Mouse (Mus musculus) liver, adult 2 months (tissue): ENCODE results near the gene Mnx1. TPM values are rescaled to one million over a fixed set of nuclear protein-coding genes. Genes with fewer than 3 reads are reported as not detected.

ENCODE experiments used
- DNase-seq: peaks from one replicate; pipeline ENCODE4 v3.0.0-alpha.2; 2011; ENCODE audit warnings: low read depth, low spot score; ENCODE audit errors: extremely low read depth
- H3K27ac ChIP-seq: fragments of 200-500 bp; replicated peaks from 2 replicates; pipeline ENCODE4 v1.5.1; 2012; ENCODE audit warnings: low read depth, mild to moderate bottlenecking, control low read depth, inconsistent platforms, low read length; ENCODE audit not compliant: insufficient read depth
- H3K27me3 ChIP-seq: fragments of 200-500 bp; 2 replicates; pipeline ENCODE4 v1.6.1; 2012; ENCODE audit warnings: mild to moderate bottlenecking, moderate library complexity, low read length, inconsistent platforms; ENCODE audit not compliant: control insufficient read depth, insufficient read depth
- H3K36me3 ChIP-seq: fragments of 200-500 bp; 2 replicates; pipeline ENCODE4 v1.6.1; 2012; ENCODE audit warnings: low read length, inconsistent platforms; ENCODE audit not compliant: control insufficient read depth, insufficient read depth
- H3K4me1 ChIP-seq: fragments of 200-500 bp; 2 replicates; pipeline ENCODE4 v1.6.1; 2011; ENCODE audit warnings: low read length; ENCODE audit not compliant: control insufficient read depth, insufficient read depth
- H3K4me3 ChIP-seq: fragments of 200-500 bp; 2 replicates; pipeline ENCODE4 v1.5.1; 2011; ENCODE audit warnings: low read depth, mild to moderate bottlenecking, control low read depth, low read length, moderate library complexity; ENCODE audit not compliant: insufficient read depth
- H3K79me2 ChIP-seq: fragments of 200-500 bp; 2 replicates; pipeline ENCODE4 v1.6.1; 2012; ENCODE audit warnings: inconsistent platforms, mild to moderate bottlenecking, low read length, moderate library complexity; ENCODE audit not compliant: control insufficient read depth, insufficient read depth
- H3K9ac ChIP-seq: fragments of 200-500 bp; 2 replicates; pipeline ENCODE4 v1.6.1; 2012; ENCODE audit warnings: low read depth, mild to moderate bottlenecking, control low read depth, inconsistent platforms, low read length
- CTCF ChIP-seq: fragments of 200-500 bp; IDR thresholded peaks from 2 replicates; pipeline ENCODE4 v1.5.1; 2011; ENCODE audit warnings: low read depth, low read length, control low read depth
- POLR2A ChIP-seq: fragments of 200-500 bp; IDR thresholded peaks from 2 replicates; pipeline ENCODE4 v1.6.1; 2011; ENCODE audit warnings: low read length, control low read depth; ENCODE audit not compliant: insufficient read depth; ENCODE audit errors: extremely low read depth
- WGBS: fragments of 180-500 bp; shearing (Covaris S2); methylation state at CpG from one replicate; pipeline ENCODE4 v1.1.7; 2018; 5-methylcytosine and 5-hydroxymethylcytosine counted together
- polyA plus RNA-seq: library from polyadenylated mRNA; depleted of rRNA; stranded (reverse); fragments of >200 nt; gene quantifications from 2 replicates; pipeline ENCODE4 v1.2.3, GENCODE M21; 2012
- total RNA-seq: library from RNA; depleted of rRNA; stranded (reverse); fragments of >200 nt; gene quantifications from 2 replicates; pipeline ENCODE4 v1.2.3, GENCODE M21; 2014

Mnx1 gene
- total and polyA plus RNA-seq, 2 experiments, result not detected

GRCm38 (mm10) chr5:29484965-29485940 is 7.0 kb upstream of the Mnx1 start:
- WGBS, result 4% methylated on average over 38 of the region's 38 CpGs
- Histone ChIP-seq H3K79me2 (no peaks in the 10 kb centered on the region), H3K9ac (no peak overlapping the region), H3K36me3 (no peaks in the 10 kb centered on the region), H3K27me3 (peaks cover 15% of the 10 kb centered on the region; the same call in 1 of the 2 replicates), H3K4me3 (no peak overlapping the region), H3K27ac (no peak overlapping the region), H3K4me1 (no peaks in the 10 kb centered on the region)
- DNase-seq, result no peak
- TF ChIP-seq POLR2A, result no peak
- TF ChIP-seq CTCF, result no peak

GRCm38 (mm10) chr5:29483801-29484200 is 5.5 kb upstream of the Mnx1 start:
- TF ChIP-seq CTCF, result no peak
- no peak for TF ChIP-seq POLR2A

GRCm38 (mm10) chr5:29479198-29479593 is 926 bp upstream of the Mnx1 start:
- no peak overlapping the region for H3K9ac ChIP-seq
- TF ChIP-seq CTCF (peak; percentile 19; the same call in 1 of the 2 replicates), POLR2A (no peak)
- peaks cover 33% of the 10 kb centered on the region for H3K27me3 ChIP-seq
- no peaks in the 10 kb centered on the region for H3K36me3 ChIP-seq
- H3K4me3 ChIP-seq, result no peak overlapping the region
- H3K27ac ChIP-seq, result no peak overlapping the region
- WGBS, result 2% methylated on average over 14 of the region's 14 CpGs
- no peak for DNase-seq
- no peaks in the 10 kb centered on the region for H3K79me2 ChIP-seq
- no peaks in the 10 kb centered on the region for H3K4me1 ChIP-seq

More at GRCm38 (mm10) chr5:29483801-29484200, 5.5 kb upstream of the Mnx1 start:
- no peaks in the 10 kb centered on the region for H3K36me3 ChIP-seq
- no peak overlapping the region for H3K9ac ChIP-seq
- H3K27me3 ChIP-seq, result peaks cover 21% of the 10 kb centered on the region
- 12% methylated on average over 4 of the region's 4 CpGs for WGBS
- H3K4me1 ChIP-seq, result no peaks in the 10 kb centered on the region
- H3K79me2 ChIP-seq, result no peaks in the 10 kb centered on the region
- no peak for DNase-seq
- H3K4me3 ChIP-seq, result no peak overlapping the region
- no peak overlapping the region for H3K27ac ChIP-seq

GRCm38 (mm10) chr5:29477474-29478207 is 629 bp downstream of the Mnx1 start:
- DNase-seq, result no peak
- Histone ChIP-seq H3K27ac (no peak overlapping the region), H3K27me3 (peaks cover 35% of the 10 kb centered on the region), H3K4me1 (no peaks in the 10 kb centered on the region), H3K4me3 (no peak overlapping the region), H3K36me3 (no peaks in the 10 kb centered on the region), H3K9ac (no peak overlapping the region), H3K79me2 (no peaks in the 10 kb centered on the region)
- no peak for TF ChIP-seq CTCF
- TF ChIP-seq POLR2A, result no peak
- 2% methylated on average over 68 of the region's 73 CpGs for WGBS

GRCm38 (mm10) chr5:29476021-29476420 is 2.2 kb downstream of the Mnx1 start:
- Histone ChIP-seq H3K27ac (no peak overlapping the region), H3K36me3 (no peaks in the 10 kb centered on the region), H3K79me2 (no peaks in the 10 kb centered on the region), H3K4me3 (no peak overlapping the region), H3K4me1 (no peaks in the 10 kb centered on the region), H3K9ac (no peak overlapping the region), H3K27me3 (peaks cover 38% of the 10 kb centered on the region)
- no peak for DNase-seq
- WGBS, result 0% methylated on average over 1 of the region's 1 CpGs
- no peak for TF ChIP-seq CTCF
- no peak for TF ChIP-seq POLR2A
